Mouse (Mus musculus): ENCODE data around the gene Myl12a.

Gene Myl12a

GRCm38 (mm10) chr17:71002744-71003094, at the start of gene Myl12a:
TSS of gene Myl12a (minus strand) at chr17:71002878.
- 3% methylated on average over 14 of the region's 14 CpGs for whole genome bisulfite sequencing

GRCm38 (mm10) chr17:71049292-71049691, 46.6 kb upstream of the Myl12a start:
- 89% methylated on average over 8 of the region's 8 CpGs for WGBS

GRCm38 (mm10) chr17:71046856-71047255, 44.2 kb upstream of the Myl12a start:
- WGBS, result 62% methylated on average over 4 of the region's 4 CpGs

GRCm38 (mm10) chr17:71045591-71045990, 42.9 kb upstream of the Myl12a start:
- 63% methylated on average over 9 of the region's 9 CpGs for WGBS

- 91% methylated on average over 1 of the region's 1 CpGs for WGBS
These were observed 40.0 kb upstream of the Myl12a start for GRCm38 (mm10) chr17:71042645-71043044.

- 78% methylated on average over 5 of the region's 5 CpGs for WGBS
These were observed 37.9 kb upstream of the Myl12a start for GRCm38 (mm10) chr17:71040582-71040880.

- 48% methylated on average over 12 of the region's 12 CpGs for WGBS
These were observed 37.3 kb upstream of the Myl12a start for GRCm38 (mm10) chr17:71039851-71040581.

- 84% methylated on average over 5 of the region's 5 CpGs for WGBS
These were observed 36.1 kb upstream of the Myl12a start for GRCm38 (mm10) chr17:71038812-71039211.

- WGBS, result 91% methylated on average over 7 of the region's 7 CpGs
These were observed 34.5 kb upstream of the Myl12a start for GRCm38 (mm10) chr17:71037188-71037587.

GRCm38 (mm10) chr17:71034472-71034871, 31.8 kb upstream of the Myl12a start:
- WGBS, result 82% methylated on average over 5 of the region's 5 CpGs

GRCm38 (mm10) chr17:71032719-71033118, 30.0 kb upstream of the Myl12a start:
- 89% methylated on average over 10 of the region's 10 CpGs for WGBS

- 94% methylated on average over 3 of the region's 3 CpGs for WGBS
These were observed 24.5 kb upstream of the Myl12a start for GRCm38 (mm10) chr17:71027186-71027585.

GRCm38 (mm10) chr17:71025922-71026321, 23.2 kb upstream of the Myl12a start:
- 83% methylated on average over 8 of the region's 8 CpGs for WGBS

- WGBS, result 92% methylated on average over 10 of the region's 10 CpGs
These were observed 21.4 kb upstream of the Myl12a start for GRCm38 (mm10) chr17:71024071-71024470.

GRCm38 (mm10) chr17:71022841-71023240, 20.2 kb upstream of the Myl12a start:
- 88% methylated on average over 13 of the region's 13 CpGs for WGBS

- whole genome bisulfite sequencing, result 56% methylated on average over 9 of the region's 9 CpGs
These were observed 17.2 kb upstream of the Myl12a start for GRCm38 (mm10) chr17:71019860-71020259.

- 55% methylated on average over 6 of the region's 6 CpGs for WGBS
These were observed 16.6 kb upstream of the Myl12a start for GRCm38 (mm10) chr17:71019309-71019655.

- 90% methylated on average over 15 of the region's 15 CpGs for WGBS
These were observed 16.1 kb upstream of the Myl12a start for GRCm38 (mm10) chr17:71018616-71019308.

GRCm38 (mm10) chr17:71018151-71018550, 15.5 kb upstream of the Myl12a start:
- WGBS, result over 99% methylated on average over 3 of the region's 3 CpGs

- WGBS, result 96% methylated on average over 4 of the region's 4 CpGs
These were observed 14.8 kb upstream of the Myl12a start for GRCm38 (mm10) chr17:71017457-71017998.

GRCm38 (mm10) chr17:71014911-71015310, 12.2 kb upstream of the Myl12a start:
- whole genome bisulfite sequencing, result 58% methylated on average over 5 of the region's 5 CpGs

- 94% methylated on average over 6 of the region's 6 CpGs for WGBS
These were observed 10.4 kb upstream of the Myl12a start for GRCm38 (mm10) chr17:71013105-71013504.

- whole genome bisulfite sequencing, result 83% methylated on average over 9 of the region's 9 CpGs
These were observed 9.4 kb upstream of the Myl12a start for GRCm38 (mm10) chr17:71011931-71012662.
